Mouse (Mus musculus): ENCODE results near the gene Tgm1. TPM values are rescaled to one million over a fixed set of nuclear protein-coding genes. Genes with fewer than 3 reads are reported as not detected.

The Tgm1 gene
- polyA plus RNA-seq, 1 experiment: 1.1 TPM

DNA sequence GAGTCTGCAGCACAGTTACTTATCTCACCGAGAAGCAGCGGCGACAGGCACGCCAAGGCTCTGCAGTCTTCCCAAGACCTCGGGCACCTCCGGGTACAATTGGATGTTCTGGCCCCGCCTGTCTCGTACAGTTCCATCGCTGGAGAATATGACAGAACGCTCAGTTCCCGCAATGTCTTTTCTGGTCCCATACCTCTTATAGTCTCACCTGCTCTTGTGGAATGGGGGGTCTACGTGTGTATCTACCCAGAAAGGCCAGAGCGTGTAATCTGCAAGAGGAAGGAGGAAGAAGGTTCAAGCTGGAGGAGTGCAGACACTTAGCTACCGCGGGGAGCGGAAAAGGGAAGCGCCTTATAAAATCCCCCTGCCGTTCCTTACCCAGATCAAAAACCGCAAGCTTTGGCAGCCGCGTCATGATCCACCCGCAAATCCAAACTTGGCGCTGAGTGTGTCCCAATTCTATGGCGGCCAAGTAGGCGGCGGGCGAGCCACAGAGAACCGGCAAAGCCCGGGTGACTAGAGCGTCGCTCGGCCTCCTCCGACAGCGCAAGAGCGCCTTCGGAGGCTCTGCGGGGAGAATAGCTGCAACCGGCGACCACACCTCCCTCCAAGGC lies 53.7 kb downstream of the Tgm1 start, which contains the start of gene Mdp1:
Gene Mdp1 (minus strand): TSS at position 549 of the 614 bp plus-strand sequence.
- TF ChIP-seq POLR2A (IDR thresholded peaks at IDR 0.05; ENCODE audit: borderline replicate concordance, low read depth, low read length) (no peak), CTCF (IDR thresholded peaks at IDR 0.05; ENCODE audit: low read depth, low read length) (no peak)
- Histone ChIP-seq H3K4me3 (ENCODE audit: insufficient read depth, low read length) (peak within 1 kb of the TSS; percentile 81), H3K27ac (ENCODE audit: insufficient read depth, low read depth, low read length) (peak within 1 kb of the TSS; percentile 51), H3K4me1 (ENCODE audit: control insufficient read depth, insufficient read depth, low read length) (peaks cover 13% of the 10 kb centered on the region)

DNA sequence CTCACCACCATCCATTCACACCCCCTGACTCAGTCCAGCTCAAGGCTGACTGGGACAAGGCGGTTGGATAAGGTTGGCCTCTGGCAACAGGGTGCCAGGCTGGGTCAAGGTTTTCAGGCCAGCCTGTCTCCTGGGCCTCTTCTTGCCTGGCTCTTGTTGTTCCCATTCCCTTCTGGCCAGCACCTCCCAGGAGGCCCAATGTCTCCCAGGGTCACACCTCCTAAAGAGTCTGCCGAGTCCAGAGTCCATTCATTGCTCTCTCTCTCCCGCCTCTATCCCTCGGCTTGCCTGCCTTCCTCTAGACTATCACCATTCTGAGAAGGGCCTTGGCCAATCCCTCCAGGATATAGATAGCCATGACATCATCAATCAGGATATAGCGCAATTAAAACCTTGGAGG lies 55.7 kb downstream of the Tgm1 start:
- Histone ChIP-seq H3K4me1 (ENCODE audit: control insufficient read depth, insufficient read depth, low read length) (peaks cover 13% of the 10 kb centered on the region), H3K4me3 (ENCODE audit: insufficient read depth, low read length) (no peak overlapping the region), H3K27ac (ENCODE audit: insufficient read depth, low read depth, low read length) (no peak overlapping the region)
- TF ChIP-seq POLR2A (IDR thresholded peaks at IDR 0.05; ENCODE audit: borderline replicate concordance, low read depth, low read length): no peak
- TF ChIP-seq CTCF (IDR thresholded peaks at IDR 0.05; ENCODE audit: low read depth, low read length): no peak

DNA sequence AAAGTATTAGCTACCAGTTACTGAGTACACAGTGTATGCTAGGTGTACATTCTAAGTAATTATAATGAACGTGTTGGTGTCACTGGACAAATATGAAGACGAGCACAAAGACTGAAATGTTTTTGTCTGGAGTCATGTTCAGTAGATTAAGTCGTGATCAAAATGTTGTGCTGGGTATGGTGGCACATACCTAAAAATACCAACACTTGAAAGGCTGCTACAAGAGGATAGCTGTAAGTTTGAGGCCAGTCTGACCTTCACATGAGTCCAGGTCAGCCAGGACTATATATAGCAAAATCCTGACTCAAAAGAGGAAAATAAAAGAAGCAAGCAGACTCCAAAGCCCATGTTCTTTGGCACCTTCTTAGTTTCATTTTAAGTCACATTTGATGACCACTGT lies 56.8 kb downstream of the Tgm1 start:
- no peak for TF ChIP-seq CTCF (IDR thresholded peaks at IDR 0.05; ENCODE audit: low read depth, low read length)
- TF ChIP-seq POLR2A (IDR thresholded peaks at IDR 0.05; ENCODE audit: borderline replicate concordance, low read depth, low read length): no peak
- Histone ChIP-seq H3K4me1 (ENCODE audit: control insufficient read depth, insufficient read depth, low read length) (peaks cover 13% of the 10 kb centered on the region), H3K27ac (ENCODE audit: insufficient read depth, low read depth, low read length) (no peak overlapping the region)

DNA sequence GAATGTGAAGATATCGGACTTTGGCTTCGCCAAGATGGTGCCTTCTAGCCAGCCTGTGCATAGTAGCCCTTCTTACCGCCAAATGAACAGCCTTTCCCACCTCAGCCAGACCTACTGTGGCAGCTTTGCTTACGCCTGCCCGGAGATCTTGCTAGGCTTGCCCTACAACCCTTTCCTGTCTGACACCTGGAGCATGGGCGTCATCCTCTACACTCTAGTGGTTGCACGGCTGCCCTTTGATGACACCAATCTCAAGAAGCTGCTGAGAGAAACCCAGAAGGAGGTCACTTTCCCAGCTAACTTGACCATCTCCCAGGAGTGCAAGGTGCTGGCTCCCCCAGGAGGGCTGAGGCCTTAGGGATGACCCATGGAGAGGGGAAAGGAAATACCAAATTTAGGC lies 62.2 kb downstream of the Tgm1 start:
- TF ChIP-seq POLR2A (IDR thresholded peaks at IDR 0.05; ENCODE audit: borderline replicate concordance, low read depth, low read length) (no peak), CTCF (IDR thresholded peaks at IDR 0.05; ENCODE audit: low read depth, low read length) (no peak)
- peaks cover 16% of the 10 kb centered on the region for H3K4me1 ChIP-seq (ENCODE audit: control insufficient read depth, insufficient read depth, low read length)
- no peak overlapping the region for H3K27ac ChIP-seq (ENCODE audit: insufficient read depth, low read depth, low read length)
- H3K4me3 ChIP-seq (ENCODE audit: insufficient read depth, low read length): no peak overlapping the region

More for the DNA sequence above, 56.8 kb downstream of the Tgm1 start:
- H3K4me3 ChIP-seq (ENCODE audit: insufficient read depth, low read length): no peak overlapping the region

Other genes with a start within 250 kb of the Tgm1 start
- 28.3 and 33.4 TPM in 2 replicates for gene Dhrs4, start 235.2 kb downstream of the Tgm1 start, polyA plus RNA-seq (2012; ENCODE audit: insufficient read depth, insufficient read length, missing spikeins)
- gene Carmil3, start 223.3 kb downstream of the Tgm1 start, polyA plus RNA-seq (2012; ENCODE audit: insufficient read depth, insufficient read length, missing spikeins): 0.43 TPM in 1 of 2 replicates, not detected in the other
- gene Cpne6, start 203.5 kb downstream of the Tgm1 start, polyA plus RNA-seq (2012; ENCODE audit: insufficient read depth, insufficient read length, missing spikeins): not detected in 2 replicates
- not detected in 2 replicates for gene Nrl, start 188.9 kb downstream of the Tgm1 start, polyA plus RNA-seq (2012; ENCODE audit: insufficient read depth, insufficient read length, missing spikeins)
- 34.7 and 38.6 TPM in 2 replicates for gene Pck2, start 173.7 kb downstream of the Tgm1 start, polyA plus RNA-seq (2012; ENCODE audit: insufficient read depth, insufficient read length, missing spikeins)
- gene Dcaf11, start 153.9 kb downstream of the Tgm1 start, polyA plus RNA-seq (2012; ENCODE audit: insufficient read depth, insufficient read length, missing spikeins): 54.5 and 57.0 TPM in 2 replicates
- not detected in 2 replicates for gene A730061H03Rik, start 153.5 kb downstream of the Tgm1 start, polyA plus RNA-seq (2012; ENCODE audit: insufficient read depth, insufficient read length, missing spikeins)
- gene Fitm1, start 138.3 kb downstream of the Tgm1 start, polyA plus RNA-seq (2012; ENCODE audit: insufficient read depth, insufficient read length, missing spikeins): not detected in 2 replicates
- 382 and 397 TPM in 2 replicates for gene Psme1, start 135.8 kb downstream of the Tgm1 start, polyA plus RNA-seq (2012; ENCODE audit: insufficient read depth, insufficient read length, missing spikeins)
- 19.3 and 21.9 TPM in 2 replicates for gene Emc9, start 128.6 kb downstream of the Tgm1 start, polyA plus RNA-seq (2012; ENCODE audit: insufficient read depth, insufficient read length, missing spikeins)
- gene Psme2, start 122.8 kb downstream of the Tgm1 start, polyA plus RNA-seq (2012; ENCODE audit: insufficient read depth, insufficient read length, missing spikeins): 219 and 291 TPM in 2 replicates
- 38.5 and 45.6 TPM in 2 replicates for gene Rnf31, start 122.2 kb downstream of the Tgm1 start, polyA plus RNA-seq (2012; ENCODE audit: insufficient read depth, insufficient read length, missing spikeins)
- 74.7 and 77.7 TPM in 2 replicates for gene Irf9, start 110.4 kb downstream of the Tgm1 start, polyA plus RNA-seq (2012; ENCODE audit: insufficient read depth, insufficient read length, missing spikeins)
- 0.25 TPM in 1 of 2 replicates, not detected in the other for gene Rec8, start 95.9 kb downstream of the Tgm1 start, polyA plus RNA-seq (2012; ENCODE audit: insufficient read depth, insufficient read length, missing spikeins)
- 31.4 and 33.3 TPM in 2 replicates for gene Ipo4, start 78.0 kb downstream of the Tgm1 start, polyA plus RNA-seq (2012; ENCODE audit: insufficient read depth, insufficient read length, missing spikeins)
- gene Gm49378, start 76.0 kb downstream of the Tgm1 start, polyA plus RNA-seq (2012; ENCODE audit: insufficient read depth, insufficient read length, missing spikeins): 0.59 and 3.0 TPM in 2 replicates
- gene Tm9sf1, start 70.1 kb downstream of the Tgm1 start, polyA plus RNA-seq (2012; ENCODE audit: insufficient read depth, insufficient read length, missing spikeins): 61.9 and 64.9 TPM in 2 replicates
- 1.6 and 1.7 TPM in 2 replicates for gene Tssk4, start 63.7 kb downstream of the Tgm1 start, polyA plus RNA-seq (2012; ENCODE audit: insufficient read depth, insufficient read length, missing spikeins)
- 35.9 and 36.3 TPM in 2 replicates for gene Mdp1, start 53.4 kb downstream of the Tgm1 start, polyA plus RNA-seq (2012; ENCODE audit: insufficient read depth, insufficient read length, missing spikeins)
- gene Gmpr2, start 42.0 kb downstream of the Tgm1 start, polyA plus RNA-seq (2012; ENCODE audit: insufficient read depth, insufficient read length, missing spikeins): 38.8 and 41.2 TPM in 2 replicates
- gene Nedd8, start 41.8 kb downstream of the Tgm1 start, polyA plus RNA-seq (2012; ENCODE audit: insufficient read depth, insufficient read length, missing spikeins): 318 and 335 TPM in 2 replicates
- 18.0 and 19.5 TPM in 2 replicates for gene Tinf2, start 32.1 kb downstream of the Tgm1 start, polyA plus RNA-seq (2012; ENCODE audit: insufficient read depth, insufficient read length, missing spikeins)
- 28.2 and 29.4 TPM in 2 replicates for gene Rabggta, start 8.3 kb upstream of the Tgm1 start, polyA plus RNA-seq (2012; ENCODE audit: insufficient read depth, insufficient read length, missing spikeins)
- 117 and 120 TPM in 2 replicates for gene Dhrs1, start 31.8 kb upstream of the Tgm1 start, polyA plus RNA-seq (2012; ENCODE audit: insufficient read depth, insufficient read length, missing spikeins)
- 17.1 and 22.1 TPM in 2 replicates for gene Nop9, start 31.8 kb upstream of the Tgm1 start, polyA plus RNA-seq (2012; ENCODE audit: insufficient read depth, insufficient read length, missing spikeins)
- 0.67 TPM in 1 of 2 replicates, not detected in the other for gene Cideb, start 44.5 kb upstream of the Tgm1 start, polyA plus RNA-seq (2012; ENCODE audit: insufficient read depth, insufficient read length, missing spikeins)
- gene Ltb4r2, start 47.5 kb upstream of the Tgm1 start, polyA plus RNA-seq (2012; ENCODE audit: insufficient read depth, insufficient read length, missing spikeins): 0.15 and 0.25 TPM in 2 replicates
- 1.5 and 1.7 TPM in 2 replicates for gene Ltb4r1, start 52.0 kb upstream of the Tgm1 start, polyA plus RNA-seq (2012; ENCODE audit: insufficient read depth, insufficient read length, missing spikeins)
- gene Adcy4, start 70.2 kb upstream of the Tgm1 start, polyA plus RNA-seq (2012; ENCODE audit: insufficient read depth, insufficient read length, missing spikeins): not detected in 2 replicates
- gene Ripk3, start 74.9 kb upstream of the Tgm1 start, polyA plus RNA-seq (2012; ENCODE audit: insufficient read depth, insufficient read length, missing spikeins): 28.4 and 31.8 TPM in 2 replicates
- gene Nfatc4, start 109.2 kb upstream of the Tgm1 start, polyA plus RNA-seq (2012; ENCODE audit: insufficient read depth, insufficient read length, missing spikeins): 0.36 and 0.99 TPM in 2 replicates
- 2.3 and 3.2 TPM in 2 replicates for gene Nynrin, start 140.1 kb upstream of the Tgm1 start, polyA plus RNA-seq (2012; ENCODE audit: insufficient read depth, insufficient read length, missing spikeins)
- 0.16 TPM in 1 of 2 replicates, not detected in the other for gene Cbln3, start 170.5 kb upstream of the Tgm1 start, polyA plus RNA-seq (2012; ENCODE audit: insufficient read depth, insufficient read length, missing spikeins)
- gene Khnyn, start 171.0 kb upstream of the Tgm1 start, polyA plus RNA-seq (2012; ENCODE audit: insufficient read depth, insufficient read length, missing spikeins): 26.8 and 28.9 TPM in 2 replicates
- 2.0 and 3.2 TPM in 2 replicates for gene Sdr39u1, start 186.4 kb upstream of the Tgm1 start, polyA plus RNA-seq (2012; ENCODE audit: insufficient read depth, insufficient read length, missing spikeins)
- gene Cma1, start 230.7 kb upstream of the Tgm1 start, polyA plus RNA-seq (2012; ENCODE audit: insufficient read depth, insufficient read length, missing spikeins): not detected in 2 replicates
- not detected in 2 replicates for gene Cma2, start 237.1 kb upstream of the Tgm1 start, polyA plus RNA-seq (2012; ENCODE audit: insufficient read depth, insufficient read length, missing spikeins)

Data from bone marrow macrophage, adult 2 months (primary cell).